Mouse (Mus musculus): ENCODE measurements around the gene Igf1r. TPM values are rescaled to one million over a fixed set of nuclear protein-coding genes. Genes with fewer than 3 reads are reported as not detected.

Igf1r gene
- total RNA-seq (2014; rRNA removed) = 39.2 and 40.3 TPM in 2 replicates
- 10.3 and 12.1 TPM in 2 replicates for polyA plus RNA-seq (2015; fragmentation: Nextera tagmentation; extraction: Ambion mirVana)

DNA sequence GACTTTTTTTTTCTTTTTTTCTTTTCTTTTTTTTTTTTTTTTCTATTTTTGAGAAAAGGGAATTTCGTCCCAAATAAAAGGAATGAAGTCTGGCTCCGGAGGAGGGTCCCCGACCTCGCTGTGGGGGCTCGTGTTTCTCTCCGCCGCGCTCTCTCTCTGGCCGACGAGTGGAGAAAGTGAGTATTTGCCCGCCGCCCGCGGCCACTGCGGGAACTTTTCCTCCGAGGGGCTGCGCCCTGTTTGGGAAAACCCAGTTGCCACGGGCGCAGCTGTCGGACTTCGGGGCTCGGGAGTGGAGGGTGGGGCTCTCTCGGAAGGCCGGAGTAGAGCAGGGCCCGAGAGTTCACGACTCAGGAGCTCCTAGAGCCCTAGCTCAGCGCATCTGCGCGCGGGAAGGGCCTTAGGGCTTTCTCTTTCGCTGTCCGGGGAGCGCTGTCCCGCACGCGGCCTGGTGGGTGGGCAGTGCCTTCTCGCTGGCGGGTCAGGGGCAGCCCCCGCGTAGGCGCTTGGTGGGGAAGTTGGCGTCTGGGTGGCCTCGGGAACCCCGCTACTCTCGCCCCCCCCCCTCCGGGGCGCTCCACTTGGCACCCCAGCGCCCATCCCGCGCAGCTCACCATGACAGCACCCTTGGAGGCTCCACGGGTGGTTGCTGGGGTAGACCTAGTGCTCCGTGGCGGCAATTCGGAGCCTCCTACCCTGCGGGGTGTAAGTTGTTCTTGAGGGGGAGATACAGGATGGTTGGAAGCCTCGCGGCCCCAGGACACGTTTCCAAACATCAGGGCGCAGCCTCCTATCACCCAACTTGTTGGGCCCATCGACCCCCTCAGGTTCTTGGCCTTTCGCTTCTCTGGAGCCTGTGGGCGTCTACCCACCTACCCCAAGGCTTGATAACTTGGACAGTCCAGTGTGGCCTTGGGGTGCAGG lies at the start of gene Igf1r:
Gene Igf1r, plus strand, starts transcription at position 51 of the 924 bp plus-strand sequence.
- Histone ChIP-seq H3K4me1 (ENCODE audit: insufficient read depth, low read length) (peaks cover 8% of the 10 kb centered on the region; the same call in 1 of the 2 replicates), H3K27ac (ENCODE audit: low read depth, low read length) (peak within 1 kb of the TSS; percentile 94), H3K4me3 (ENCODE audit: low read depth, low read length) (peak within 1 kb of the TSS; percentile 92), H3K9me3 (ENCODE audit: low read length) (no peaks in the 10 kb centered on the region), H3K4me2 (ENCODE audit: low read depth, low read length, poor library complexity, severe bottlenecking) (peak within 1 kb of the TSS; percentile 99), H3K36me3 (ENCODE audit: insufficient read depth, low read length) (no peaks in the 10 kb centered on the region), H3K9ac (replicated peaks; ENCODE audit: low read length, poor library complexity, severe bottlenecking) (peak within 1 kb of the TSS; percentile 72), H3K27me3 (ENCODE audit: insufficient read depth, low read length) (no peaks in the 10 kb centered on the region)
- no peak for ATAC-seq (ENCODE audit: low FRiP score)
- peak; percentile 35; the same call in 1 of the 2 replicates for TF ChIP-seq CTCF (IDR thresholded peaks at IDR 0.05)
- under 1% methylated on average over 57 of the region's 62 CpGs for WGBS
- peak; percentile 40 for DNase-seq (ENCODE audit: low spot score)

DNA sequence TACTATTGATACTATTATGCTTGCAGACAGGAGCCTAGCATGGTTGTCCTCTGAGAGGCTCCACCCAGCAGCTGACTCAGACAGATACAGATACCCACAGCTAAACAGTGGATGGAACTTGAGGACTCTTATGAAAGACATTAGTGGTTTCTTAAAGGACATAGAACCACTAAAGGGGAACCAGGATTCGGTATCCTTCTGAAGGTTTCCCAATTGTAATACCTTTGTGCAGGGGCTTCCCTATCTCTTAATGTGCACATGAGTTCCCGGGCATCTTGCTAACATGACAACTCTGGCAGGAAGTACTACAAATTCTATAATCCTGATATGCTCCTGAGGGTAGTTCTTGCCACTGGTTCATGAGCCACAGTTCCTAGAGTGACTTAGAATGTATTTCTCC lies 46.3 kb upstream of the Igf1r start:
- H3K9ac ChIP-seq (replicated peaks; ENCODE audit: low read length, poor library complexity, severe bottlenecking) = no peak overlapping the region
- no peak overlapping the region for H3K4me3 ChIP-seq (ENCODE audit: low read depth, low read length)
- H3K4me2 ChIP-seq (ENCODE audit: low read depth, low read length, poor library complexity, severe bottlenecking) = no peak overlapping the region
- no peaks in the 10 kb centered on the region for H3K9me3 ChIP-seq (ENCODE audit: low read length)
- no peak for TF ChIP-seq CTCF (IDR thresholded peaks at IDR 0.05)
- no peaks in the 10 kb centered on the region for H3K36me3 ChIP-seq (ENCODE audit: insufficient read depth, low read length)
- no peaks in the 10 kb centered on the region for H3K27me3 ChIP-seq (ENCODE audit: insufficient read depth, low read length)
- no peaks in the 10 kb centered on the region for H3K4me1 ChIP-seq (ENCODE audit: insufficient read depth, low read length)
- DNase-seq (ENCODE audit: low spot score) = no peak
- ATAC-seq (ENCODE audit: low FRiP score) = no peak
- 84% methylated on average over 2 of the region's 2 CpGs for WGBS
- no peak overlapping the region for H3K27ac ChIP-seq (ENCODE audit: low read depth, low read length)

- no peaks in the 10 kb centered on the region for H3K9me3 ChIP-seq (ENCODE audit: low read length)
- H3K27ac ChIP-seq (ENCODE audit: low read depth, low read length) = no peak overlapping the region
- no peaks in the 10 kb centered on the region for H3K27me3 ChIP-seq (ENCODE audit: insufficient read depth, low read length)
- ATAC-seq (ENCODE audit: low FRiP score) = no peak
- 82% methylated on average over 9 of the region's 9 CpGs for WGBS
- H3K4me2 ChIP-seq (ENCODE audit: low read depth, low read length, poor library complexity, severe bottlenecking) = no peak overlapping the region
- H3K36me3 ChIP-seq (ENCODE audit: insufficient read depth, low read length) = no peaks in the 10 kb centered on the region
- H3K9ac ChIP-seq (replicated peaks; ENCODE audit: low read length, poor library complexity, severe bottlenecking) = no peak overlapping the region
- DNase-seq (ENCODE audit: low spot score) = no peak
- no peak overlapping the region for H3K4me3 ChIP-seq (ENCODE audit: low read depth, low read length)
- TF ChIP-seq CTCF (IDR thresholded peaks at IDR 0.05) = no peak
- no peaks in the 10 kb centered on the region for H3K4me1 ChIP-seq (ENCODE audit: insufficient read depth, low read length)
Observed at GRCm38 (mm10) chr7:67907786-67908400, 44.7 kb upstream of the Igf1r start.

DNA sequence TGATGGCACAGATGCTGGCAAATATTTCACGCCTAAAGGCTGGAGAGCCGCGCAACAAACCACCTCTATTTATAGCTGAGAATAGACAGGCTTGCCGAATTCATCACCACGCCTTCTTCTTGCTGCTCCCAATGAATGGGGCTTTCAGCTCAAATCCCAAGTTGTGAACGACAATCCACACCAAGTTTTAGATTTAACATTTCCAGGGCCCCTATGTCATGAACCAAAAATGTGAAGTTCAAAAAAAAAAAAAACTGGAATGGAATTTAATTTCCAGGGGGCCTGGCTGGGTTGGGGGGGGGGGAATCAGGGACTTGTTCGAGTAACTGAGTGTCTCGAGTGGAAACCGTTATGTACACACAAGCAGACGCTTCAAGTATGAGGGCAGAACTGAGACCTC lies 42.1 kb upstream of the Igf1r start:
- no peak overlapping the region for H3K9ac ChIP-seq (replicated peaks; ENCODE audit: low read length, poor library complexity, severe bottlenecking)
- no peaks in the 10 kb centered on the region for H3K4me1 ChIP-seq (ENCODE audit: insufficient read depth, low read length)
- WGBS = 19% methylated on average over 10 of the region's 10 CpGs
- no peak for TF ChIP-seq CTCF (IDR thresholded peaks at IDR 0.05)
- no peaks in the 10 kb centered on the region for H3K9me3 ChIP-seq (ENCODE audit: low read length)
- peak; percentile 38 for DNase-seq (ENCODE audit: low spot score)
- H3K4me2 ChIP-seq (ENCODE audit: low read depth, low read length, poor library complexity, severe bottlenecking) = peak overlapping the region; percentile 43
- H3K36me3 ChIP-seq (ENCODE audit: insufficient read depth, low read length) = no peaks in the 10 kb centered on the region
- H3K27me3 ChIP-seq (ENCODE audit: insufficient read depth, low read length) = no peaks in the 10 kb centered on the region
- H3K27ac ChIP-seq (ENCODE audit: low read depth, low read length) = no peak overlapping the region
- peak overlapping the region; percentile 17; the same call in 1 of the 2 replicates for H3K4me3 ChIP-seq (ENCODE audit: low read depth, low read length)
- no peak for ATAC-seq (ENCODE audit: low FRiP score)

DNA sequence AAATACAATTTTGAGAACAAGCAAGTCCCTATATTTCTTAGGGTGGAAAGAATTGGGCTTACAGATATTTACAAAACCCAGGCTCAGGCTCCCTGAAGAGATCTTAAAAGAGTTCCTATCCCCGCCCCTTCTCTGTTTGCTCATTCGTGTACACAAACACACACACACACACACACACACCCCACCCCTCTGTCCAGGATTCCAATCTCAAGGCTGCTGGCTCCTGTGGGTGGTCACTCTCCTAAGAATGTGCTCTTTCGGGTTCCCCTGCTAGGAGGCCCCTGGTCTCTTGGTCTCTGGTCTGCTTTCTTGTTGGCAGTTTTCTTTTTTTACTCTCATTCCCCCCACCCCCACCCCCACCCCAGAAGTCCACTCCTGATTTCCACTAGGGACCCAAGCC lies 41.7 kb upstream of the Igf1r start:
- Histone ChIP-seq H3K4me2 (ENCODE audit: low read depth, low read length, poor library complexity, severe bottlenecking) (peak overlapping the region; percentile 43), H3K36me3 (ENCODE audit: insufficient read depth, low read length) (no peaks in the 10 kb centered on the region), H3K9me3 (ENCODE audit: low read length) (no peaks in the 10 kb centered on the region), H3K27me3 (ENCODE audit: insufficient read depth, low read length) (no peaks in the 10 kb centered on the region), H3K9ac (replicated peaks; ENCODE audit: low read length, poor library complexity, severe bottlenecking) (no peak overlapping the region), H3K4me1 (ENCODE audit: insufficient read depth, low read length) (no peaks in the 10 kb centered on the region), H3K27ac (ENCODE audit: low read depth, low read length) (no peak overlapping the region), H3K4me3 (ENCODE audit: low read depth, low read length) (peak overlapping the region; percentile 17; the same call in 1 of the 2 replicates)
- ATAC-seq (ENCODE audit: low FRiP score) (no peak), DNase-seq (ENCODE audit: low spot score) (peak; percentile 17)
- 26% methylated on average over 3 of the region's 3 CpGs for WGBS
- TF ChIP-seq CTCF (IDR thresholded peaks at IDR 0.05) = no peak

GRCm38 (mm10) chr7:67911841-67912240 lies 40.8 kb upstream of the Igf1r start:
- DNase-seq (ENCODE audit: low spot score) (no peak), ATAC-seq (ENCODE audit: low FRiP score) (no peak)
- no peak overlapping the region for H3K4me3 ChIP-seq (ENCODE audit: low read depth, low read length)
- no peaks in the 10 kb centered on the region for H3K9me3 ChIP-seq (ENCODE audit: low read length)
- WGBS = 73% methylated on average over 6 of the region's 6 CpGs
- no peaks in the 10 kb centered on the region for H3K4me1 ChIP-seq (ENCODE audit: insufficient read depth, low read length)
- H3K27ac ChIP-seq (ENCODE audit: low read depth, low read length) = no peak overlapping the region
- H3K9ac ChIP-seq (replicated peaks; ENCODE audit: low read length, poor library complexity, severe bottlenecking) = no peak overlapping the region
- H3K4me2 ChIP-seq (ENCODE audit: low read depth, low read length, poor library complexity, severe bottlenecking) = no peak overlapping the region
- H3K36me3 ChIP-seq (ENCODE audit: insufficient read depth, low read length) = no peaks in the 10 kb centered on the region
- TF ChIP-seq CTCF (IDR thresholded peaks at IDR 0.05) = no peak
- no peaks in the 10 kb centered on the region for H3K27me3 ChIP-seq (ENCODE audit: insufficient read depth, low read length)
